Mouse (Mus musculus) testis, adult 2 months (tissue): ENCODE measurements around the gene Gm37240.

Source experiments
- CTCF ChIP-seq: fragments of 200-500 bp; IDR thresholded peaks from 2 replicates; pipeline ENCODE4 v1.5.1; 2012; ENCODE audit warnings: low read depth, mild to moderate bottlenecking, inconsistent platforms, low read length, moderate library complexity; ENCODE audit not compliant: control insufficient read depth, insufficient read depth, insufficient replicate concordance
- POLR2A ChIP-seq: fragments of 200-500 bp; IDR thresholded peaks from 2 replicates; pipeline ENCODE4 v1.6.1; 2012; ENCODE audit warnings: low read depth, mild to moderate bottlenecking, inconsistent platforms, low read length, moderate library complexity; ENCODE audit not compliant: control insufficient read depth

- TF ChIP-seq CTCF (no peak), POLR2A (no peak)
Observed at GRCm38 (mm10) chr3:84687488-84687846, 1199.9 kb downstream of the Gm37240 start.
